ENCODE assay signal across 8 mouse cellular contexts in the genomic region with DNA sequence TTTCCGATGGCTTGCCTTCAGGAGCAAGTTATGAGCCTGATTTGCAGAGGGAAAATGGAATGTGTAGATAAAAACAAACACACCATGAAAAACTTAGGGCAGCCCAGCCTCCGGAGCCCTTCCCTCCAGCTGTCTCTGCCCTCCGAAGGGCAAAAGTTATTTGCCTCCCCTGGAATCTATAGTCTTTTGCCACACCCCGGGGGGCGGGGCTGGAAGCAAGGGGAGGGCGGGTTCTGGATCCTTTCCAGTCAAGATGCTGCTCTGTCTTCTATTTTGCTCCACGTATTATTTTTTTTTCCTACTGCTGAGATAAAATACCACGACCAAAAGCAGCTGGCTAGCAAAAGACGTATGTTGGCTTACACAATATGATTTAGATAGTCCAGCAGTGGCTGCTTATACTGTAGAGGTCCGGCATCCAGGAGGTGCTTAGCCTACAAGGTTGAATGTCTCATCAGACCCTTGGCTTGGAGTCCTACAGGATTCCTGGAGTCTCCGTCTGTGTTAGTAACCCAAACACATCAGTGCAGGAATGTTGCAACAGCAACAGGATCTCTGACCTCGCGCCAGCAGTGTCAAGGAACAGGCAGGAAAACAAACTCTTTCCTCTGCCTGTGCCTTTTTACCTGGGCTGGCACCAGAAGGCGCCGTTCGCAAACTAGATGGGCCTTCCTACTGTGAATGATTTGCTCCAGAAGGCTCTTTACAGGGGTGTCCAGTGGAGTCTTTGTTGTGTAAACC. TPM values are rescaled to one million over a fixed set of nuclear protein-coding genes. Genes with fewer than 3 reads are reported as not detected.
DNase-seq lines count a peak whose midpoint lies in the region; ATAC-seq and TF ChIP-seq lines count a peak whose summit lies in the region.

No protein-coding gene starts in this region.

- no peaks in the 10 kb centered on the region for H3K36me3 ChIP-seq in heart, postnatal 0 days (replicated peaks; ENCODE audit: control insufficient read depth, insufficient read depth, low read length)
- no peaks in the 10 kb centered on the region for H3K36me3 ChIP-seq in embryonic facial prominence, embryonic 13.5 days

- no peak for TF ChIP-seq EP300 in heart, postnatal 0 days (IDR thresholded peaks at IDR 0.05; ENCODE audit: low read depth)

- no peak; the same call in 1 of the 2 replicates for ATAC-seq in heart, postnatal 0 days (ENCODE audit: insufficient read depth, low read depth)
- ATAC-seq in embryonic facial prominence, embryonic 13.5 days (ENCODE audit: insufficient number of reproducible peaks, insufficient read depth, low FRiP score, low TSS enrichment, low read depth) = no peak
- ATAC-seq in megakaryocyte-erythroid progenitor cell, adult 5-6 weeks (replicated peaks; ENCODE audit: low FRiP score, low TSS enrichment, poor library complexity, severe bottlenecking) = peak; percentile 83

- peak; percentile 31 for DNase-seq in heart, postnatal 0 days (ENCODE audit: low spot score)
- no peak for DNase-seq in heart, postnatal 36 days
- DNase-seq in kidney, postnatal 14 days = peak; percentile 36
- no peak for DNase-seq in gastrocnemius, adult 2 months
- DNase-seq in frontal cortex, postnatal 14 days (ENCODE audit: low spot score in 2 of 2) = no peak
- no peak for DNase-seq in cerebellum, postnatal 14 days

- intact Hi-C loops in heart, postnatal 36 days (cut with DNase I) = no loop called here
- intact Hi-C loops in gastrocnemius, adult 2 months (cut with DNase I) = no loop called here

- no peak for TF ChIP-seq CTCF in heart, postnatal 0 days (IDR thresholded peaks at IDR 0.05; ENCODE audit: low read depth)
- TF ChIP-seq CTCF in gastrocnemius, adult 2 months (IDR thresholded peaks at IDR 0.05) = no peak

- H3K9me3 ChIP-seq in heart, postnatal 0 days (replicated peaks; ENCODE audit: control insufficient read depth, low read length) = no peaks in the 10 kb centered on the region
- H3K9me3 ChIP-seq in embryonic facial prominence, embryonic 13.5 days = no peaks in the 10 kb centered on the region

- peaks cover 11% of the 10 kb centered on the region for H3K4me1 ChIP-seq in heart, postnatal 0 days (ENCODE audit: control insufficient read depth, insufficient read depth)
- H3K4me1 ChIP-seq in embryonic facial prominence, embryonic 13.5 days = peaks cover 22% of the 10 kb centered on the region

- H3K27ac ChIP-seq in heart, postnatal 0 days (ENCODE audit: low read depth) = no peak overlapping the region
- H3K27ac ChIP-seq in embryonic facial prominence, embryonic 13.5 days = peak overlapping the region; percentile 48; the same call in 1 of the 2 replicates
- H3K27ac ChIP-seq in gastrocnemius, adult 2 months = no peak overlapping the region

- WGBS in heart, postnatal 0 days = 3% methylated on average over 16 of the region's 16 CpGs
- 4% methylated on average over 16 of the region's 16 CpGs for WGBS in embryonic facial prominence, embryonic 13.5 days

- H3K9ac ChIP-seq in heart, postnatal 0 days (replicated peaks; ENCODE audit: low read depth, low read length) = 0 out of 2 replicates have a peak overlapping the region, but pooled peaks have one; percentile 7
- peak overlapping the region; percentile 54 for H3K9ac ChIP-seq in embryonic facial prominence, embryonic 13.5 days

- H3K4me2 ChIP-seq in heart, postnatal 0 days (ENCODE audit: low read depth, low read length) = peak overlapping the region; percentile 51
- peak overlapping the region; percentile 55 for H3K4me2 ChIP-seq in embryonic facial prominence, embryonic 13.5 days

- H3K27me3 ChIP-seq in heart, postnatal 0 days (ENCODE audit: control insufficient read depth, insufficient read depth, low read length) = peaks cover 4% of the 10 kb centered on the region; the same call in 1 of the 2 replicates
- H3K27me3 ChIP-seq in embryonic facial prominence, embryonic 13.5 days = peaks cover 15% of the 10 kb centered on the region

- peak overlapping the region; percentile 16 for H3K4me3 ChIP-seq in heart, postnatal 0 days (ENCODE audit: low read depth, low read length)
- peak overlapping the region; percentile 26 for H3K4me3 ChIP-seq in embryonic facial prominence, embryonic 13.5 days
- no peak overlapping the region for H3K4me3 ChIP-seq in gastrocnemius, adult 2 months

RNA-seq across cellular contexts. Expression of a gene that starts 5.4 kb away (rescaled TPM):
- 24.2 and 35.7 TPM in 2 replicates for total RNA-seq in heart, postnatal 0 days (2014; rRNA removed; ENCODE audit: low replicate concordance)
- 15.5 and 16.7 TPM in 2 replicates for polyA plus RNA-seq in heart, postnatal 0 days (2015; fragmentation: Nextera tagmentation; extraction: Ambion mirVana)
- 10 to 100 TPM; 22.2 to 23.4 TPM for total RNA-seq in heart, postnatal 36 days (2021)
- polyA plus RNA-seq in embryonic facial prominence, embryonic 13.5 days (2015; fragmentation: Nextera tagmentation; extraction: Ambion mirVana) = 34.6 and 34.9 TPM in 2 replicates
- 25.1 and 27.4 TPM in 2 replicates for total RNA-seq in megakaryocyte-erythroid progenitor cell, adult 5-6 weeks (2014; fragmentation: Nextera tagmentation)
- 17.7 and 37.2 TPM in 2 replicates for total RNA-seq in megakaryocyte-erythroid progenitor cell, adult 5-6 weeks (2017)
- total RNA-seq in gastrocnemius, adult 2 months (2021) = 10 to 100 TPM; 12.3 to 19.9 TPM

Comparison
In these comparisons a context has a peak if more than half of its experiments do, and no peak if none do; other contexts are left out.
1. DNase-seq: peak in heart, postnatal 0 days (single experiment) and kidney, postnatal 14 days (single experiment); none in heart, postnatal 36 days (0 of 2), gastrocnemius, adult 2 months (single experiment), frontal cortex, postnatal 14 days (0 of 2) and cerebellum, postnatal 14 days (0 of 2).